Mouse (Mus musculus) adrenal gland, adult 8-10 months (tissue): ENCODE data around the gene Zbtb45. TPM values are rescaled to one million over a fixed set of nuclear protein-coding genes. Genes with fewer than 3 reads are reported as not detected.

Experiments
- total RNA-seq, 4 experiments: library from RNA; stranded (reverse); gene quantifications; 2 replicates each; pipeline ENCODE4 v1.2.4; 2022

Gene Zbtb45
- total RNA-seq, 4 experiments from 2014 or later = 15.2 to 19.9 (median 17.5) TPM

Other genes with a start within 250 kb of the Zbtb45 start
- gene Zscan18, start 206.4 kb downstream of the Zbtb45 start, total RNA-seq = 1 to 10 TPM; 6.0 to 7.8 (median 7.3) TPM
- 10 to 100 TPM; 10.8 to 15.6 (median 13.4) TPM for gene Zfp329, start 191.2 kb downstream of the Zbtb45 start, total RNA-seq
- 10 to 100 TPM; 23.0 to 30.1 (median 25.8) TPM for gene Zfp110, start 175.3 kb downstream of the Zbtb45 start, total RNA-seq
- gene Zfp128, start 128.9 kb downstream of the Zbtb45 start, total RNA-seq = 1 to 10 TPM; 3.5 to 6.3 (median 4.1) TPM
- 10 to 100 TPM; 12.0 to 19.1 (median 16.4) TPM for gene Zscan22, start 112.2 kb downstream of the Zbtb45 start, total RNA-seq
- 100 to 1,000 TPM; 901 to 965 (median 918) TPM for gene Rps5, start 87.7 kb downstream of the Zbtb45 start, total RNA-seq
- gene Rnf225, start 82.6 kb downstream of the Zbtb45 start, total RNA-seq = under 1 TPM; 0.20 to 0.38 (median 0.34) TPM
- gene Zfp324, start 44.2 kb downstream of the Zbtb45 start, total RNA-seq = 10 to 100 TPM; 11.9 to 15.8 (median 13.8) TPM
- gene Zfp446, start 32.2 kb downstream of the Zbtb45 start, total RNA-seq = 10 to 100 TPM in 2 of 4 experiments, 1 to 10 TPM in 2; 6.9 to 12.6 (median 10.1) TPM
- under 1 TPM in 2 of 4 experiments, not detected in 2; 0.18 to 0.32 TPM for gene Slc27a5, start 11.8 kb downstream of the Zbtb45 start, total RNA-seq
- gene Trim28, start 10.9 kb downstream of the Zbtb45 start, total RNA-seq = 100 to 1,000 TPM; 223 to 300 (median 260) TPM
- gene Chmp2a, start 24.8 kb upstream of the Zbtb45 start, total RNA-seq = 100 to 1,000 TPM; 235 to 249 (median 240) TPM
- 100 to 1,000 TPM; 168 to 169 (median 168) TPM for gene Ube2m, start 28.2 kb upstream of the Zbtb45 start, total RNA-seq
- gene Mzf1, start 44.7 kb upstream of the Zbtb45 start, total RNA-seq = 1 to 10 TPM; 3.2 to 7.5 (median 5.9) TPM
- not detected for gene Vmn1r85, start 85.1 kb upstream of the Zbtb45 start, total RNA-seq
- gene Vmn1r86, start 109.9 kb upstream of the Zbtb45 start, total RNA-seq = not detected
- gene Vmn1r87, start 130.1 kb upstream of the Zbtb45 start, total RNA-seq = not detected
- under 1 TPM; 0.05 to 0.17 (median 0.10) TPM for gene Vmn1r88, start 149.5 kb upstream of the Zbtb45 start, total RNA-seq
- gene Vmn1r89, start 203.0 kb upstream of the Zbtb45 start, total RNA-seq = not detected